Mouse (Mus musculus): ENCODE results near the gene Pdzd8. TPM values are rescaled to one million over a fixed set of nuclear protein-coding genes. Genes with fewer than 3 reads are reported as not detected.

Gene Pdzd8
- polyA plus RNA-seq, 1 experiment from 2014 or later: 8.6 TPM

DNA sequence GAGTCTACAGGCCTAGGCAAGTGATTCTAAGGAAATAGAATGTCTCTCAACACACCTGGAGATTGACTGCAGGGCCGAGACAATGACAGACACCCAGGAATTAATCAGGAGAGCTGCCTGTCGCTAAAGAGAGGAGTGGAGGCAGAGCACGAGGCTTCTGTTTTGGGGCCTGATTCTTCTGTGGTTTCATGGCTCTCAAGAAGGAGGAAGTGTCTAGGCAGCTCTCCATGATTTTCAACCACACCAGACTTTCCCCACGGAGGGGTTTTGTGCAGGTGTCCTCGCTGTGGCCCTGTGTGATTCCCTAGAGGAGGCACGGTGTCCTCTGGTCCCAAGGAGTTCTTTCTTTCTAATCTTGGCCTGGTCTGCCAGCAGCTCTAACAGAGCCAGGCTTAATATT is 29.4 kb upstream of the Pdzd8 start:
- Histone ChIP-seq H3K9me3 (ENCODE audit: low read length) (peaks cover 5% of the 10 kb centered on the region; the same call in 1 of the 2 replicates), H3K27me3 (ENCODE audit: insufficient read depth, low read length) (no peaks in the 10 kb centered on the region), H3K4me3 (ENCODE audit: low read length) (no peak overlapping the region), H3K9ac (replicated peaks; ENCODE audit: low read length) (no peak overlapping the region), H3K4me1 (ENCODE audit: insufficient read depth, low read length) (no peaks in the 10 kb centered on the region), H3K4me2 (replicated peaks; ENCODE audit: low read depth, low read length) (no peak overlapping the region), H3K36me3 (ENCODE audit: insufficient read depth, low read length) (no peaks in the 10 kb centered on the region), H3K27ac (ENCODE audit: low read length) (no peak overlapping the region)
- ATAC-seq (ENCODE audit: low FRiP score, low TSS enrichment): no peak
- WGBS: 86% methylated on average over 6 of the region's 6 CpGs

DNA sequence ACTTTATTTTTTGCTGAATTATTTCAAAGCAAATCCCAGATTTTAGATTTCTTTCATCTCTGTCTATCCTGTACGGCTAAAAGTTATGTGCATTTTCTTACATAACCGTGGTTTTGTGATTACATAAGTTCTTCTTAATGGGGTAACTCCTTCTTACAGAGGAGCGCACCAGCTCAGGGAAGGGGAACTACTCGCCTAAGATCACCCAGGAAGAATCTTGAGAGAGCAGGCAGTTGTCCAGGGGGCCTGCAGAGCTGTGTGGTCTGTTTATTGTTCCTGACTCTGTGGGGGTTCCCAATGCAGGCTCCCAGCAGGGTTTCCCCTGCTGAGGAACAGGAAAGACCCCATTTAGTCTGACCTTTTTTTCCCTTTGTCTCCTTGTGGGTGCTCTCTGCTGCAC is 27.3 kb upstream of the Pdzd8 start:
- Histone ChIP-seq H3K4me3 (ENCODE audit: low read length) (no peak overlapping the region), H3K27ac (ENCODE audit: low read length) (no peak overlapping the region), H3K36me3 (ENCODE audit: insufficient read depth, low read length) (no peaks in the 10 kb centered on the region), H3K9ac (replicated peaks; ENCODE audit: low read length) (no peak overlapping the region), H3K4me2 (replicated peaks; ENCODE audit: low read depth, low read length) (no peak overlapping the region), H3K9me3 (ENCODE audit: low read length) (peaks cover 5% of the 10 kb centered on the region; the same call in 1 of the 2 replicates), H3K4me1 (ENCODE audit: insufficient read depth, low read length) (no peaks in the 10 kb centered on the region), H3K27me3 (ENCODE audit: insufficient read depth, low read length) (no peaks in the 10 kb centered on the region)
- ATAC-seq (ENCODE audit: low FRiP score, low TSS enrichment): no peak
- 79% methylated on average over 4 of the region's 4 CpGs for WGBS

- WGBS: 74% methylated on average over 4 of the region's 4 CpGs
- no peaks in the 10 kb centered on the region for H3K4me1 ChIP-seq (ENCODE audit: insufficient read depth, low read length)
- no peak overlapping the region for H3K9ac ChIP-seq (replicated peaks; ENCODE audit: low read length)
- H3K36me3 ChIP-seq (ENCODE audit: insufficient read depth, low read length): no peaks in the 10 kb centered on the region
- H3K27me3 ChIP-seq (ENCODE audit: insufficient read depth, low read length): no peaks in the 10 kb centered on the region
- no peak overlapping the region for H3K4me3 ChIP-seq (ENCODE audit: low read length)
- no peak for ATAC-seq (ENCODE audit: low FRiP score, low TSS enrichment)
- no peak overlapping the region for H3K4me2 ChIP-seq (replicated peaks; ENCODE audit: low read depth, low read length)
- peaks cover 5% of the 10 kb centered on the region; the same call in 1 of the 2 replicates for H3K9me3 ChIP-seq (ENCODE audit: low read length)
- H3K27ac ChIP-seq (ENCODE audit: low read length): no peak overlapping the region
Observed at GRCm38 (mm10) chr19:59371016-59371415, 25.4 kb upstream of the Pdzd8 start.

DNA sequence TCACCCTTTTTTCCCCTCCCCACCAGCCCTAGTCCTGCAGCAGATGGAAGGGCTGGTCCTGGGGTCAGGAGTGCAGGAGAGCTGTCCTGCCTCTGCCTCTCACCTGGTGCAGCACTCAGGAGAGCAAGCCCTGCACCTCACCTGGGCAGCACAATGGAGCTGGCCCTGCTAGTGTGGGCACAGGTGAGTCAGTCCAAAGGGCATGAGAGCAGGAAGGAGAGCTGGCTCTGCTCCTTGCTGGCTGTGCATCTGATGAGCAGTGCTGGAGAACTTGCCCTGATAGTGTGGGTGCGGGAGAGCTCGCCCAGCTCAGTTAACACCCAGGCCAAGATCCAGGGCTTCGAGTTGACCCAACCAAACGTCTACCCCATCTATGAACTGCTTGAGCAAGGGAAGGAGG is 22.3 kb upstream of the Pdzd8 start:
- no peaks in the 10 kb centered on the region for H3K9me3 ChIP-seq (ENCODE audit: low read length)
- H3K27me3 ChIP-seq (ENCODE audit: insufficient read depth, low read length): no peaks in the 10 kb centered on the region
- H3K4me3 ChIP-seq (ENCODE audit: low read length): no peak overlapping the region
- no peaks in the 10 kb centered on the region for H3K36me3 ChIP-seq (ENCODE audit: insufficient read depth, low read length)
- H3K27ac ChIP-seq (ENCODE audit: low read length): no peak overlapping the region
- 73% methylated on average over 4 of the region's 4 CpGs for WGBS
- no peak for ATAC-seq (ENCODE audit: low FRiP score, low TSS enrichment)
- H3K4me1 ChIP-seq (ENCODE audit: insufficient read depth, low read length): no peaks in the 10 kb centered on the region
- no peak overlapping the region for H3K4me2 ChIP-seq (replicated peaks; ENCODE audit: low read depth, low read length)
- H3K9ac ChIP-seq (replicated peaks; ENCODE audit: low read length): no peak overlapping the region

DNA sequence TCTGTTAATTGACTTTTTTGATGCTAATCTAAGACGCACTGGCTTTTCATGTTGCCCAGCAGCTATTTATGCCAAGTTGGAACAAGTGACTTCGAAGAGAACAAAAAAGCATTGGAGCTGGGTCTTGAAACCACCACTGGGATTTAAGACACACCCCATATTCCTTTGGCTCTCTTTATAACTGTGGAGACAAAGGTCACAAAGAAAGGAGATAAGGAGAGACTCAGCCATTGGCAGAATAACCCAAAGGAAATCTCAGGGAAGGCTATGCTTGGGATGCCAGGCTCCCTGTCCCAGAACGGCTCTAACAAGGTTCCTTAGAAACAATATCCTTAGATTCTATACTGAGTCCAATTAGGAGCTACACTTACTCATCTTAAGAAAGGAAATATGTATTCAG is 21.1 kb upstream of the Pdzd8 start:
- no peaks in the 10 kb centered on the region for H3K36me3 ChIP-seq (ENCODE audit: insufficient read depth, low read length)
- H3K9ac ChIP-seq (replicated peaks; ENCODE audit: low read length): no peak overlapping the region
- no peaks in the 10 kb centered on the region for H3K9me3 ChIP-seq (ENCODE audit: low read length)
- no peak overlapping the region for H3K27ac ChIP-seq (ENCODE audit: low read length)
- no peak for ATAC-seq (ENCODE audit: low FRiP score, low TSS enrichment)
- H3K4me1 ChIP-seq (ENCODE audit: insufficient read depth, low read length): no peaks in the 10 kb centered on the region
- no peaks in the 10 kb centered on the region for H3K27me3 ChIP-seq (ENCODE audit: insufficient read depth, low read length)
- H3K4me2 ChIP-seq (replicated peaks; ENCODE audit: low read depth, low read length): no peak overlapping the region
- no peak overlapping the region for H3K4me3 ChIP-seq (ENCODE audit: low read length)
- WGBS: 77% methylated on average over 3 of the region's 3 CpGs

DNA sequence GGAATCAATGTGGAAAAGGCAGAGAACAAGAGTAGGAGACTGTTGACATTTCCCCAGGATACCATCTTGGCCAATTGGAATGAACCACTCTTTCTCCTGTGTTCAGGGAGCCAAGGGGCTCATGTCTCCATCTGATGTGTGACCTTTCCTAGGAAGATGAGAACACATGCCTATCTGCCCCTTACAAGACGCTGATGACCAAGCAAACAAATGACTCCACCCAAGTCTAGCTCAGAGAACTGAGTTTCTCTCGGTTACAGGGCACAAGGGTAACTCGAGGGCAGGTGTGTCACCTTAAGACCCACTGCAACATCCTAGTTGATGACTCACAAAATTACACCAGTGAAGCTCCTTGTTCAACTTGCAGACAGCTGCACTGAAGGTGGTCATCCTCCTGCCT is 18.1 kb upstream of the Pdzd8 start:
- Histone ChIP-seq H3K4me3 (ENCODE audit: low read length) (no peak overlapping the region), H3K27me3 (ENCODE audit: insufficient read depth, low read length) (no peaks in the 10 kb centered on the region), H3K27ac (ENCODE audit: low read length) (no peak overlapping the region), H3K4me1 (ENCODE audit: insufficient read depth, low read length) (no peaks in the 10 kb centered on the region), H3K4me2 (replicated peaks; ENCODE audit: low read depth, low read length) (no peak overlapping the region), H3K9ac (replicated peaks; ENCODE audit: low read length) (no peak overlapping the region), H3K9me3 (ENCODE audit: low read length) (no peaks in the 10 kb centered on the region), H3K36me3 (ENCODE audit: insufficient read depth, low read length) (no peaks in the 10 kb centered on the region)
- ATAC-seq (ENCODE audit: low FRiP score, low TSS enrichment): no peak
- WGBS: 79% methylated on average over 3 of the region's 3 CpGs

DNA sequence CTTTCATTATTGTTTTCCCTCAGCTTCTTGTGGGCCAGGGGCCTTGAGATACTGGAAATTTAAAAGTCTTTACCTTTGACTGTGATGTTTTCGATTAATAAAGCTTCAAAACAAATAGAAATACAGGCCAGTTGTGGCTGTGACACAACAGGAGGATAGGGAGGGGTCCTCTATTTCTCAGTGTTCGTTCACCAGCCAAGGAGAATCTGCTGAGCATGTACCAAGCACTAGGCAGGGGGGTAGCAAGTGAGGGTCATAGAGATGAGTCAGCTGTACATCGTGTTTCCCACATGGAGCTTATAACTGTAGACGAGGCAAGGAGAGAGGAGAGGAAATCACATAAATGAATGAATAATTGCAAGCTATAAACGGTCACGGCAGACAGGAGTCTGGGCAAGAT is 17.1 kb upstream of the Pdzd8 start:
- no peak for ATAC-seq (ENCODE audit: low FRiP score, low TSS enrichment)
- Histone ChIP-seq H3K9me3 (ENCODE audit: low read length) (no peaks in the 10 kb centered on the region), H3K36me3 (ENCODE audit: insufficient read depth, low read length) (no peaks in the 10 kb centered on the region), H3K27me3 (ENCODE audit: insufficient read depth, low read length) (no peaks in the 10 kb centered on the region), H3K4me1 (ENCODE audit: insufficient read depth, low read length) (no peaks in the 10 kb centered on the region), H3K4me2 (replicated peaks; ENCODE audit: low read depth, low read length) (no peak overlapping the region), H3K9ac (replicated peaks; ENCODE audit: low read length) (no peak overlapping the region), H3K27ac (ENCODE audit: low read length) (no peak overlapping the region), H3K4me3 (ENCODE audit: low read length) (no peak overlapping the region)
- WGBS: 67% methylated on average over 6 of the region's 6 CpGs

DNA sequence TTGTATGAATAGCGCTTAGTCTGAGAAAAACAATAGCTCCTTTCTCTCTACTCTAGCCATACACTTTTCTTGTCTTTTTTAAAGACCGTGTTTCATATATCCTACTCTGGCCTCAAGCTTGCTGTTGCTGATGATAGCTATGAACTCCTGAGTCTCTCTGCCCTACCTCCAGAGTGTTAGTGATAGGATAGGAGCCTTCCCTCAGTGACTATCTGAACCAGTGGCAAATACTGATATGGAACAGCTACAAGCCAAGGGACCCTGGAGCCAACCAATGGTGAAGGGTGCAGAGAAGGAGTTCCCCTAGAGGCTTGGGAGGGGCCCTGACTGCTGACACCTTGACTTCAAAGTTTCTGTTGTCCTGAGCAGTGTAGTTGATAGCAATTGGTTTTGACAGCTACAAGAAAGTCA is 14.9 kb upstream of the Pdzd8 start:
- no peaks in the 10 kb centered on the region for H3K27me3 ChIP-seq (ENCODE audit: insufficient read depth, low read length)
- no peak for ATAC-seq (ENCODE audit: low FRiP score, low TSS enrichment)
- 90% methylated on average over 2 of the region's 2 CpGs for WGBS

GRCm38 (mm10) chr19:59359202-59359601 is 13.6 kb upstream of the Pdzd8 start:
- H3K9me3 ChIP-seq (ENCODE audit: low read length): no peaks in the 10 kb centered on the region
- no peak for ATAC-seq (ENCODE audit: low FRiP score, low TSS enrichment)
- WGBS: 71% methylated on average over 4 of the region's 4 CpGs
- H3K27ac ChIP-seq (ENCODE audit: low read length): no peak overlapping the region
- no peaks in the 10 kb centered on the region for H3K27me3 ChIP-seq (ENCODE audit: insufficient read depth, low read length)
- no peak overlapping the region for H3K9ac ChIP-seq (replicated peaks; ENCODE audit: low read length)
- no peak overlapping the region for H3K4me3 ChIP-seq (ENCODE audit: low read length)
- H3K4me2 ChIP-seq (replicated peaks; ENCODE audit: low read depth, low read length): no peak overlapping the region
- no peaks in the 10 kb centered on the region for H3K36me3 ChIP-seq (ENCODE audit: insufficient read depth, low read length)
- no peaks in the 10 kb centered on the region for H3K4me1 ChIP-seq (ENCODE audit: insufficient read depth, low read length)

More for the DNA sequence above, 14.9 kb upstream of the Pdzd8 start:
- Histone ChIP-seq H3K36me3 (ENCODE audit: insufficient read depth, low read length) (no peaks in the 10 kb centered on the region), H3K4me3 (ENCODE audit: low read length) (no peak overlapping the region), H3K9me3 (ENCODE audit: low read length) (no peaks in the 10 kb centered on the region), H3K27ac (ENCODE audit: low read length) (no peak overlapping the region), H3K9ac (replicated peaks; ENCODE audit: low read length) (no peak overlapping the region), H3K4me2 (replicated peaks; ENCODE audit: low read depth, low read length) (no peak overlapping the region), H3K4me1 (ENCODE audit: insufficient read depth, low read length) (no peaks in the 10 kb centered on the region)

DNA sequence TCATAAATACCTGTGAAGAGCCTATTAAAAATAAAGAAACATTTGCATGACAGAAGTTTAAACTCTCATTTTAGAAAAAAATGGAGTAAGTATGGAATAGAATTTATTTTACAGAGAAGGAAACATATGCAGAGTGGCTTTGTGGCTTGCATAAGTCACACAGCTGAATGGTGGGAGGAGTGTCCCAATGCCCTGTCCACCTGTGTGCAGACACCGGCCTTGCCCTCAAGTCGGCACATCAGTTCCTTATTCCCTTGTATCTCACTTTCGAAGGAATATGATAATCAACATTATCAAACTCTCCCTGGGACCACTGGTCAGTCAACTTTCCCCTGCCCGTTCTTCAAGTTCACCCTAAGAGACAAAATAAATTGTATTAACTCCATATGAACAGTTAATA is 12.3 kb upstream of the Pdzd8 start:
- Histone ChIP-seq H3K9ac (replicated peaks; ENCODE audit: low read length) (no peak overlapping the region), H3K4me3 (ENCODE audit: low read length) (no peak overlapping the region), H3K27me3 (ENCODE audit: insufficient read depth, low read length) (no peaks in the 10 kb centered on the region), H3K4me1 (ENCODE audit: insufficient read depth, low read length) (no peaks in the 10 kb centered on the region), H3K36me3 (ENCODE audit: insufficient read depth, low read length) (no peaks in the 10 kb centered on the region), H3K27ac (ENCODE audit: low read length) (no peak overlapping the region), H3K4me2 (replicated peaks; ENCODE audit: low read depth, low read length) (no peak overlapping the region), H3K9me3 (ENCODE audit: low read length) (no peaks in the 10 kb centered on the region)
- ATAC-seq (ENCODE audit: low FRiP score, low TSS enrichment): no peak
- 82% methylated on average over 4 of the region's 4 CpGs for WGBS

Measured in kidney, embryonic 16.5 days (tissue).